Mouse (Mus musculus) c-Kit-negative CD71-positive TER-119-positive erythroid progenitor cells, embryonic 14.5 days (primary cell): Measurements from ENCODE around the gene Slc34a3.

Experiments used
- DNase-seq: peaks from one replicate; pipeline ENCODE4 v3.0.0-alpha.2; 2013; ENCODE audit warnings: low read depth, low spot score

The Slc34a3 gene

GRCm38 (mm10) chr2:25225811-25226379 lies 8.3 kb downstream of the Slc34a3 start:
- DNase-seq: no peak

- peak; percentile 98 for DNase-seq
Observed at GRCm38 (mm10) chr2:25224766-25225752, 9.1 kb downstream of the Slc34a3 start.

- DNase-seq: no peak
Observed at GRCm38 (mm10) chr2:25224492-25224765, 9.7 kb downstream of the Slc34a3 start, which contains the start of gene Tubb4b. Gene Tubb4b, minus strand, starts transcription at chr2:25224702.

- DNase-seq: peak; percentile 86
Observed at GRCm38 (mm10) chr2:25223681-25224491, 10.3 kb downstream of the Slc34a3 start.

- no peak for DNase-seq
Observed at GRCm38 (mm10) chr2:25221331-25221772, 12.8 kb downstream of the Slc34a3 start.

- no peak for DNase-seq
Observed at GRCm38 (mm10) chr2:25218445-25218844, 15.7 kb downstream of the Slc34a3 start, which contains the start of gene Fam166a. Gene Fam166a, plus strand, starts transcription at chr2:25218745.

- DNase-seq: no peak
Observed at GRCm38 (mm10) chr2:25217666-25218065, 16.5 kb downstream of the Slc34a3 start.

GRCm38 (mm10) chr2:25214444-25214843 lies 19.7 kb downstream of the Slc34a3 start, which contains the start of gene Stpg3:
Gene Stpg3, minus strand, starts transcription at chr2:25214637.
- DNase-seq: no peak

GRCm38 (mm10) chr2:25213266-25213865 lies 20.8 kb downstream of the Slc34a3 start:
- DNase-seq: no peak

GRCm38 (mm10) chr2:25211121-25211670 lies 23.0 kb downstream of the Slc34a3 start, which contains the start of gene Nelfb:
Gene Nelfb, minus strand, starts transcription at chr2:25211489.
- peak; percentile 64 for DNase-seq

GRCm38 (mm10) chr2:25210686-25211085 lies 23.5 kb downstream of the Slc34a3 start:
- DNase-seq: no peak

- no peak for DNase-seq
Observed at GRCm38 (mm10) chr2:25207593-25207992, 26.6 kb downstream of the Slc34a3 start.

- DNase-seq: no peak
Observed at GRCm38 (mm10) chr2:25203631-25204214, 30.4 kb downstream of the Slc34a3 start.

GRCm38 (mm10) chr2:25200631-25201030 lies 33.5 kb downstream of the Slc34a3 start:
- DNase-seq: no peak

- no peak for DNase-seq
Observed at GRCm38 (mm10) chr2:25197946-25198345, 36.2 kb downstream of the Slc34a3 start.

GRCm38 (mm10) chr2:25197191-25197590 lies 37.0 kb downstream of the Slc34a3 start:
- DNase-seq: no peak

GRCm38 (mm10) chr2:25196172-25196954 lies 37.8 kb downstream of the Slc34a3 start, which contains the start of gene Tor4a:
Gene Tor4a, minus strand, starts transcription at chr2:25196886.
- DNase-seq: no peak

GRCm38 (mm10) chr2:25195211-25196156 lies 38.7 kb downstream of the Slc34a3 start:
- no peak for DNase-seq
